Mouse (Mus musculus) lung, postnatal 36 days (tissue): ENCODE data around the gene Cbr4.
A peak's percentile ranks its signal among the peaks of the same experiment; 100 is the strongest.

Experiments
- DNase-seq: peaks from one replicate; pipeline ENCODE4 v3.0.0; 2022; ENCODE audit warnings: mixed read lengths

Gene Cbr4

DNA sequence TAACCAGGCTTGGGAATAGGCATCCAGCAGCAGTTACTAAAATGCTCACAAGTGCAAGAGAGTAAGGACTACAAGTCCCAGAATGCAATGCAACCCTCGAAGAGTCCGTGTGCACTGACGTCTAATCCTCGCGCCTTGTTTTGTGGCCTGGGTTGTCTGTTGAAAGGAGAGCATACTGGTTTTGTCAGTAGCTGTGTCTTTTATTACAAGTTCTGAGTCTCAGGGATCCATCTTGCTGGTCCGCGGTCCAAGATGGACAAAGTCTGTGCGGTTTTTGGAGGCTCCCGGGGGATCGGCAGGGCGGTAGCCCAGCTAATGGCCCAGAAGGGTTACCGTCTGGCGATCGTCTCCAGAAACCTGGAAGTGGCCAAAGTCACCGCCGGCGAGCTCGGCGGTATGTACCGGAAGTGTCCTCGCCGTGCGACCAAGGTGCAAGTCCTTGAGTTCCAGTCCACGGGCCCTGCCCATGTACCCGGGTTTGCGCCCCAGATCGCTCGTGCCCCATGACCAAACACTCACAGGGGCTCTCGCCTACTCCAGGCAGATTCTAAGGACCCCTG is at the start of gene Cbr4:
TSS of gene Cbr4 (plus strand) at position 138 of the 560 bp plus-strand sequence.
- DNase-seq: peak; percentile 97

- no peak for DNase-seq
These were observed 44.5 kb upstream of the Cbr4 start for GRCm38 (mm10) chr8:61442988-61443387.

- DNase-seq: no peak
These were observed 43.2 kb upstream of the Cbr4 start for GRCm38 (mm10) chr8:61444358-61444757.

DNA sequence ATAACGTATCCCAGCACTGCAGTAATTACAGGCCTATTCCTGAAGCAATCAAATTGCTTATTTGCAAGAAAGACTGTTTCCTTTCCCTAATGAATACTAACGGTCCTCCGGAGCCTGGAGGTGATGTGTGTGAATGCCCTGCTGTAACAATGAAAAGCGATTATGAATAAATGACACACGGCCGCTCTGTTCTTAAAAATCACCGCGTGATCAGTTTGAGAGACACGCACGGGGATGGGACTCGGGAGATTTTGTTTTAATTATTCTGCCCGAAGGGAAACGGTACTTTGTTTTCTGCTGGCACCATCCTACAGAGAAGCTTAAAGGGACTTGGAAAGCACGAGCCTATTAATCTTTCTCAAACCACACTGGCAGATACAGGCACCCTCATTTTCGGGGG is 41.2 kb upstream of the Cbr4 start:
- DNase-seq: no peak

GRCm38 (mm10) chr8:61448100-61448499 is 39.4 kb upstream of the Cbr4 start:
- no peak for DNase-seq

DNA sequence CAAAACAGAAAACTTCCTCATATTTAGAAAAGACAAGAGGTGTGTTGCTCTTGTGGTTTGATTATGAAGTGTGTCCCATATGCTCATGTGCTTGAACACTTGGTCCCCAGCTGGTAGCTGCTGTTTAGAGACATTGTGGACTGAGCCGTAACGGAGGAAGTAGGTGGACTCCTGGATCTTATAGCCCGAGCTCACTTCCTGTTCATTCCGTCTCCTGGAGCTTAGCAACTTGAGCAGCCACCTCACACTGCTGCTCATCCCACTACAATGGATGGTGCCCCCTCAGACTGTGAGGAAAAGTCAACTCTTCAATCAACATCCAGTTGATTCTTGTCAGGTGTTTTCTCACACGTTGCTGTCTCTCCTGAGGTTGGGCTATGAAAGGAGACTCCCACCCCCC is 38.7 kb upstream of the Cbr4 start:
- no peak for DNase-seq

GRCm38 (mm10) chr8:61450916-61451575 is 36.5 kb upstream of the Cbr4 start:
- no peak for DNase-seq

GRCm38 (mm10) chr8:61451721-61452337 is 35.7 kb upstream of the Cbr4 start:
- no peak for DNase-seq

GRCm38 (mm10) chr8:61459763-61460162 is 27.8 kb upstream of the Cbr4 start:
- DNase-seq: no peak

GRCm38 (mm10) chr8:61462221-61462620 is 25.3 kb upstream of the Cbr4 start:
- no peak for DNase-seq

GRCm38 (mm10) chr8:61464393-61464792 is 23.1 kb upstream of the Cbr4 start:
- no peak for DNase-seq

DNA sequence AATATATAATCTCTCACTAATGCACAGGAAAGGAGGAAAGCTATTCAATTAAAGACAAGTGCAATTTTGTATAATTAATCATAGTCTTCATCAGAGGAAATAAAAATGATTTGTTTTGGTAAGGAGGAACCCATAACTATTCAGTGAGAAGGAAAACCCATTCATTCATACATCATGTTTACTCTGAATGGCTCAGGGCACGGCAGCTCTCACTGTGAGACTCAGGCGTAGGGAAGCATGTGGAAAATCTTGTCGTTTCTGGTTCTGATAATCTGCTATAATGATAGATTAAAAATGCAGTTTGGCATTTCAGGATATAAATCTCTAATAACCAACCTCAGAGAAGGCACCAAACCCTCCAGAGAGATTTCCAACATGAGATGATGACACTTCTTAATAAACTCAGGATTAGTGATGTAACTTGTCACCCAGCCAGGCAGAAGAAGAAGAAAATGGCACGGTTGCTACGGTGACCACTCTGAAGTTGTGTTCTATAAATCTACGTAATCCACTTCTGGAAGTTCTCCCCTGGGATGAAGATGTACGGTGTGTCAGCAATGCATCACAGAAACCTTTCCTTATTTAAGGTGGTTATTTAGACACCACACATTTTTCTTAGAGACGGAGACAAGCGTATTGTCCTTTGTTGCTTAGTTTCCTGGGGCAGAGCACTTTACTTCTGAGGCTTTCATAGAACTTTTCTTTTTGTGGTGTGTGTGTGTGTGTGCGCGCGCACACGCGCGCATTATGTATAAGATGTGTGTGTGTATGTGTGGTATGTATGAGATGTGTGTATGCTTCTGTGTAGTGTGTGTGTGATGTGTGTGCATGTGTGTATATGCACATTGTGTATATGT is 20.6 kb upstream of the Cbr4 start:
- no peak for DNase-seq

DNA sequence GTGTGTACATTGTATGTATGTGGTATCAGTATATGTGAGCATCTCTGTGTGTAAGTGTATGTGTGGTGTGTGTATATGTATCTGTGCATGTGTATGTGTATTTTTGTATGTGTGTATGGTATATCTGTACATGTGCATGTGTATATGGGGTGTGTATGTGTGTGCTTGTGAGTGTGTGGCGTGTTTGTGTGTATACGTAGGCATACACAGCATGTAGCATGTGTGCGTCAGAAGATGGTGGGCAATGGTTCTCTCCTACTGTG is 20.1 kb upstream of the Cbr4 start:
- DNase-seq: no peak

DNA sequence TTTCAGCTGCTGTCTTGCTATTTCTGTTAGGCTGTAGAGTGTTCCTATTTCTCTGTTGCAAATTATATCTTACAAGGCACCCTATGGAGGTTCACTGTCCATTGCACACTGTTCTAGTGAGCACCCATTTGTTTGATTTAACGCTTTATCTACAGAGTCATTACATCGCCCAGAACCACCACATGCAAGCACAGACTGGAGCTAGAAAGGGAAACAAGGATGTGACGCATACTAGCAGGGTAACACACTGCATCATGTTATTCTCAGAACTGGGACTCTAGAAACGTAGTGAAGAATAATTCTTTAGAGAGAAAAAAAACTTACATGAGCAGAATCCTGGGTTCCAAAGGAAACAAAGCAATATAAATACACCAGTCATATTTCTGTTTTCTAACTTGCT is 17.3 kb upstream of the Cbr4 start:
- no peak for DNase-seq

GRCm38 (mm10) chr8:61475251-61475673 is 12.3 kb upstream of the Cbr4 start:
- DNase-seq: no peak

- no peak for DNase-seq
These were observed 11.4 kb upstream of the Cbr4 start for GRCm38 (mm10) chr8:61476160-61476559.

- peak; percentile 7 for DNase-seq
These were observed 9.4 kb upstream of the Cbr4 start for GRCm38 (mm10) chr8:61478150-61478549.

DNA sequence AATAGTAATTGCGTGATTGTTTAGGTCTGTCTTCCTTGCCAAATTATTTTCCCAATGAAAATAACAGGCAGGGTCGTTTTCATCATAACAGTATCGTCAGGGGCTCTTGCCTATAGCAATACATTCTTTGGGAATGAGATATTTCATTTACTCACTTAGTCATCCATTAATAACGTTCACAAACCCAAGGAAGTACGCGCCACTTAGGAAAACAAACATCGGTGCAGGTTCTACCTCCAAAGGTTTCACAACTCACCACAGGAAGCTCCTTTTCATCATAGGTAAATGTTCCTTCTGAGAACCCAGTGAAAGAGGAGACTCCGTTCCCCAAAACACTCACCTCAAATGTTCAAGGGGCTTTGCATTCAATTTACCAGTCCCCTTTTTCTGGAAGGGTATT is 8.7 kb upstream of the Cbr4 start:
- peak; percentile 58 for DNase-seq

- peak; percentile 83 for DNase-seq
These were observed 7.9 kb upstream of the Cbr4 start for GRCm38 (mm10) chr8:61479506-61480214.

- no peak for DNase-seq
These were observed 7.1 kb upstream of the Cbr4 start for GRCm38 (mm10) chr8:61480260-61480967.

DNA sequence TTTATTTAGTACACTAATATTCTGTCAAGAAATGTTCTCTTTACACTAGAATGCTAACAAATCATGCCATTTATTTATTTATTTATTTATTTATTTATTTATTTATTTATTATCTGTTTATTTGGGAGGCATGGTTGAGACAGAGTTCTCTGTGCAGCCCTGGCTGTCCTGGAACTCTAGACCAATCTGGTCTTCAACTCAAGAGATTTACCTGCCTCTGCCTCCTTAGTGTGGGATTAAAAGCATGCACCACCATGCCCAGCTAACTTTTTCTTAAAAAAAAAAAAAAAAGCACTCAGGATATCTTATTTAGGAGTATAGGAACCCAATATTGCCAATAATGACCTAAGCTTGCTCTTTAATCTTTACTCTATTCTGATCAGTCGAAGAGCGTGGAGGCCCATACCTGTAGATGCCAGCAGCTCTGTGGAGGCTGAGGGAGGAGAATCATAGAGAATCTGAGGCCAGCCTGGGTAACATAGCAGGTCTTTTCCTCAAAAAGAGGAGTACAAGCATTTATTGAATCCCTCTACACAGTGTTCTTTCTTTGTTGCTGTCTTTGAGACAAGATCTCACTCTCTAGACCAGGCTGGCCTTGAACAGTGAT is 508 bp upstream of the Cbr4 start:
- DNase-seq: no peak

- DNase-seq: no peak
These were observed 1.1 kb downstream of the Cbr4 start for GRCm38 (mm10) chr8:61488631-61489030.
